Mouse (Mus musculus) MEL (cell line): ENCODE data around the gene Micu1. TPM values are rescaled to one million over a fixed set of nuclear protein-coding genes. Genes with fewer than 3 reads are reported as not detected.
A peak's percentile ranks its signal among the peaks of the same experiment; 100 is the strongest.

Experiments used
- DNase-seq: peaks from one replicate; pipeline ENCODE4 v3.0.0; 2011; ENCODE audit warnings: low read depth, low spot score
- H3K27ac ChIP-seq: 2 replicates; pipeline ENCODE4 v1.5.1; 2012; ENCODE audit warnings: low read depth, mild to moderate bottlenecking, control low read depth, low read length, moderate library complexity; ENCODE audit not compliant: control insufficient read depth
- H3K27me3 ChIP-seq, 2 experiments: fragments of 150-350 bp in 1 of 2; sonication (generic) in 1 of 2; 2 replicates each; pipeline ENCODE4 v1.6.1; 2012; ENCODE audit warnings: low read length in 2 of 2, mild to moderate bottlenecking in 2 of 2, improper control_type of control experiment in 1 of 2, moderate library complexity in 1 of 2; ENCODE audit not compliant: insufficient read depth in 2 of 2, control insufficient read depth in 1 of 2
- H3K36me3 ChIP-seq, 2 experiments: 2 replicates each; pipeline ENCODE4 v1.6.1; 2012 to 2014; ENCODE audit warnings: low read length in 2 of 2, improper control_type of control experiment in 1 of 2, inconsistent platforms in 1 of 2, mild to moderate bottlenecking in 1 of 2; ENCODE audit not compliant: insufficient read depth in 2 of 2, control insufficient read depth in 1 of 2
- H3K4me1 ChIP-seq, 2 experiments: fragments of 150-350 bp in 1 of 2; sonication (generic) in 1 of 2; 2 replicates each; pipeline ENCODE4 v1.6.1; 2012; ENCODE audit warnings: low read length in 2 of 2, improper control_type of control experiment in 1 of 2, mild to moderate bottlenecking in 1 of 2; ENCODE audit not compliant: insufficient read depth in 2 of 2, control insufficient read depth in 1 of 2
- H3K4me3 ChIP-seq, 2 experiments: fragments of 150-350 bp in 1 of 2; sonication (generic) in 1 of 2; 2 replicates each; pipeline ENCODE4 v1.5.1; 2012; ENCODE audit warnings: low read depth in 2 of 2, low read length in 2 of 2, mild to moderate bottlenecking in 2 of 2, moderate library complexity in 2 of 2, control low read depth in 1 of 2, improper control_type of control experiment in 1 of 2; ENCODE audit not compliant: control insufficient read depth in 1 of 2, insufficient read depth in 1 of 2
- H3K79me2 ChIP-seq: 2 replicates; pipeline ENCODE4 v1.6.1; 2012; ENCODE audit warnings: mild to moderate bottlenecking, low read length, moderate library complexity; ENCODE audit not compliant: control insufficient read depth, poor library complexity, insufficient read depth
- H3K9ac ChIP-seq: 2 replicates; pipeline ENCODE4 v1.6.1; 2012; ENCODE audit warnings: low read depth, mild to moderate bottlenecking, control low read depth, low read length, moderate library complexity; ENCODE audit not compliant: control insufficient read depth, poor library complexity, severe bottlenecking
- H3K9me3 ChIP-seq: fragments of 150-350 bp; sonication (generic); replicated peaks from 2 replicates; pipeline ENCODE4 v1.6.1; 2012; ENCODE audit warnings: mild to moderate bottlenecking, low read length, improper control_type of control experiment, moderate library complexity; ENCODE audit not compliant: insufficient read depth
- CHD2 ChIP-seq: IDR thresholded peaks from 2 replicates; pipeline ENCODE4 v1.6.1; 2011; ENCODE audit warnings: low read length, improper control_type of control experiment
- CTCF ChIP-seq, 3 experiments: IDR thresholded peaks in 2 of 3; conservative IDR thresholded peaks in 1 of 3; 2 replicates each; pipeline ENCODE4 v1.5.1; 2011 to 2012; ENCODE audit warnings: low read length in 3 of 3, low read depth in 2 of 3, mild to moderate bottlenecking in 2 of 3, improper control_type of control experiment in 1 of 3, inconsistent platforms in 1 of 3, mixed read lengths in 1 of 3, moderate library complexity in 1 of 3; ENCODE audit not compliant: control insufficient read depth in 1 of 3, insufficient read depth in 1 of 3, poor library complexity in 1 of 3, severe bottlenecking in 1 of 3
- MAZ ChIP-seq: IDR thresholded peaks from 2 replicates; pipeline ENCODE4 v1.6.1; 2012; ENCODE audit warnings: low read depth, mild to moderate bottlenecking, inconsistent platforms, low read length, improper control_type of control experiment
- MXI1 ChIP-seq: IDR thresholded peaks from 2 replicates; pipeline ENCODE4 v1.6.1; 2011; ENCODE audit warnings: mild to moderate bottlenecking, low read depth, low read length, improper control_type of control experiment
- MYB ChIP-seq: IDR thresholded peaks from 2 replicates; pipeline ENCODE4 v1.6.1; 2011; ENCODE audit warnings: mild to moderate bottlenecking, low read depth, low read length, improper control_type of control experiment
- NRF1 ChIP-seq: IDR thresholded peaks from 2 replicates; pipeline ENCODE4 v1.6.1; 2014; ENCODE audit warnings: low read depth, mild to moderate bottlenecking, inconsistent platforms, low read length, improper control_type of control experiment, moderate library complexity; ENCODE audit not compliant: poor library complexity, insufficient read depth, severe bottlenecking
- POLR2A ChIP-seq, 2 experiments: IDR thresholded peaks; 2 replicates each; pipeline ENCODE4 v1.6.1; 2011 to 2012; ENCODE audit warnings: low read length in 2 of 2, mild to moderate bottlenecking in 2 of 2, control low read depth in 1 of 2, improper control_type of control experiment in 1 of 2, low read depth in 1 of 2, moderate library complexity in 1 of 2; ENCODE audit not compliant: control insufficient read depth in 1 of 2, insufficient read depth in 1 of 2, poor library complexity in 1 of 2
- RAD21 ChIP-seq: IDR thresholded peaks from 2 replicates; pipeline ENCODE4 v1.6.1; 2011; ENCODE audit warnings: mild to moderate bottlenecking, low read depth, low read length, improper control_type of control experiment
- RCOR1 ChIP-seq: IDR thresholded peaks from 2 replicates; pipeline ENCODE4 v1.6.1; 2012; ENCODE audit warnings: low read depth, mild to moderate bottlenecking, inconsistent platforms, low read length, improper control_type of control experiment
- SIN3A ChIP-seq: IDR thresholded peaks from 2 replicates; pipeline ENCODE4 v1.6.1; 2012; ENCODE audit warnings: low read length, improper control_type of control experiment, inconsistent platforms
- SMC3 ChIP-seq: IDR thresholded peaks from 2 replicates; pipeline ENCODE4 v1.6.1; 2011; ENCODE audit warnings: low read depth, low read length, improper control_type of control experiment
- TBP ChIP-seq: IDR thresholded peaks from 2 replicates; pipeline ENCODE4 v1.8.0; 2011; ENCODE audit warnings: low read depth, low read length, improper control_type of control experiment
- USF1 ChIP-seq: IDR thresholded peaks from 2 replicates; pipeline ENCODE4 v1.6.1; 2014; ENCODE audit warnings: low read depth, mild to moderate bottlenecking, inconsistent platforms, low read length, improper control_type of control experiment, moderate library complexity
- ZC3H11A ChIP-seq: IDR thresholded peaks from 2 replicates; pipeline ENCODE4 v1.6.1; 2012; ENCODE audit warnings: low read depth, mild to moderate bottlenecking, inconsistent platforms, low read length, improper control_type of control experiment
- polyA plus RNA-seq, 2 experiments: library from polyadenylated mRNA; stranded (reverse) in 1 of 2; unstranded in 1 of 2; fragments of >175 nt in 1 of 2; fragments of >200 nt in 1 of 2; gene quantifications; 2 replicates each; pipeline versions ENCODE4 v1.2.1 to v1.2.4; 2012; ENCODE audit warnings: low replicate concordance in 2 of 2, low read depth in 1 of 2; ENCODE audit not compliant: insufficient read length in 2 of 2, insufficient read depth in 1 of 2, missing spikeins in 1 of 2
- total RNA-seq: library from RNA; depleted of rRNA; stranded (reverse); fragments of 300-350 nt; gene quantifications from 2 replicates; pipeline ENCODE4 v1.2.3, GENCODE M21; 2012

Micu1 gene
- total and polyA plus RNA-seq, 3 experiments, result 18.0 to 26.8 TPM; not detected in 1

DNA sequence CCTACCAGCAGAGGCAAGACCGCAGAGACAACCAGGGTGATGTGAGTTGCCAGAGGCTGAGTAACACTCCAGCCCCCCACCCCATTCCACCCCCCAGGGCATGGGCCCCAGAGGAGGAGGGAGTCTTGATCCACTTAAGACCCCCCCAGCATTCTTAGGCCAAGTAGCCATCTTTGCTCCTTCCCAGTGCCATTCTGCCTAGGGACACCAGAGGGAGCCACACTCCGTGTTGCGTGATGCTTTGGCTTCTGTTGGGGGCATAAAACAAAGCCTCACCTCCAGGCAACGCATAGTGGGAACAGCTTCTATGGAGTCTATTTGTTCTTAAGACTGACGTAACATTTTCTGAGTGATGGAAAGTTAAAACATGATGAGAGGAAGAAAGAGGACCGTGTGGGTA is 190.7 kb downstream of the Micu1 start:
- Histone ChIP-seq H3K9me3 (no peaks in the 10 kb centered on the region), H3K27ac (no peak overlapping the region), H3K4me1 (no peaks in the 10 kb centered on the region), H3K79me2 (no peaks in the 10 kb centered on the region; the same call in none of the 2 replicates), H3K4me3 (no peak overlapping the region), H3K36me3 (peaks cover 0 to 4% of the 10 kb centered on the region in 2 experiments; a peak in 1 of 4 replicates), H3K27me3 (no peaks in the 10 kb centered on the region), H3K9ac (no peak overlapping the region)
- TF ChIP-seq SMC3, result peak; percentile 78
- peak; percentile 49 for TF ChIP-seq ZC3H11A
- TF ChIP-seq NRF1, result no peak
- TF ChIP-seq CTCF (IDR thresholded peaks at IDR 0.05 in 2 of 3, conservative IDR thresholded peaks at IDR 0.05 in 1 of 3; ENCODE audit: control insufficient read depth in 1 of 3, insufficient read depth in 1 of 3, low read depth in 2 of 3, low read length in 3 of 3, poor library complexity in 1 of 3, severe bottlenecking in 1 of 3), result peak; percentile 87 to 92 (median 91)
- no peak for TF ChIP-seq MAZ
- TF ChIP-seq RAD21, result peak; percentile 82
- no peak for TF ChIP-seq TBP
- DNase-seq, result peak; percentile 64

GRCm38 (mm10) chr10:59894251-59895160 is 192.2 kb downstream of the Micu1 start:
- Histone ChIP-seq H3K27me3 (no peaks in the 10 kb centered on the region), H3K4me1 (no peaks in the 10 kb centered on the region), H3K36me3 (peaks cover 0 to 4% of the 10 kb centered on the region in 2 experiments; a peak in 1 of 4 replicates), H3K9ac (no peak overlapping the region), H3K4me3 (no peak overlapping the region), H3K79me2 (no peaks in the 10 kb centered on the region), H3K27ac (no peak overlapping the region), H3K9me3 (no peaks in the 10 kb centered on the region)
- peak; percentile 78 for DNase-seq
- TF ChIP-seq RAD21 (peak; percentile 80), MYB (no peak), CTCF (IDR thresholded peaks at IDR 0.05 in 2 of 3, conservative IDR thresholded peaks at IDR 0.05 in 1 of 3; ENCODE audit: control insufficient read depth in 1 of 3, insufficient read depth in 1 of 3, low read depth in 2 of 3, low read length in 3 of 3, poor library complexity in 1 of 3, severe bottlenecking in 1 of 3) (peak; percentile 93 to 97 (median 93)), MXI1 (0 out of 2 replicates have a peak, but pooled peaks have one; percentile 23), CHD2 (no peak), SIN3A (peak; percentile 39; the same call in 1 of the 2 replicates), SMC3 (peak; percentile 95), USF1 (no peak), ZC3H11A (peak; percentile 90), RCOR1 (no peak), POLR2A (IDR thresholded peaks at IDR 0.05; ENCODE audit: control insufficient read depth in 1 of 2, insufficient read depth in 1 of 2, low read depth in 1 of 2, low read length in 2 of 2, poor library complexity in 1 of 2) (no peak)
